In genomic region chr2:116066057-116066941, GRCm38 (mm10) we compare ENCODE assay signal across 8 mouse cellular contexts. TPM values are rescaled to one million over a fixed set of nuclear protein-coding genes. Genes with fewer than 3 reads are reported as not detected.
DNase-seq lines count a peak whose midpoint lies in the region; ATAC-seq and TF ChIP-seq lines count a peak whose summit lies in the region.

No protein-coding gene starts in this region.

- no peak for TF ChIP-seq CTCF in thymus, adult 2 months (IDR thresholded peaks at IDR 0.05; ENCODE audit: borderline replicate concordance, control insufficient read depth, extremely low read depth, insufficient read depth, low read length, poor library complexity)
- TF ChIP-seq CTCF in olfactory bulb, adult 2 months (IDR thresholded peaks at IDR 0.05; ENCODE audit: insufficient read depth, low read depth, low read length) = no peak

- WGBS in thymus, adult 2 months = 2% methylated on average over 36 of the region's 36 CpGs
- WGBS in hindbrain, embryonic 12.5 days = 0% methylated on average over 33 of the region's 36 CpGs
- WGBS in liver, embryonic 13.5 days (ENCODE audit: insufficient replicate concordance) = under 1% methylated on average over 36 of the region's 36 CpGs
- under 1% methylated on average over 36 of the region's 36 CpGs for WGBS in olfactory bulb, adult 2 months

- peak; percentile 30 for ATAC-seq in hindbrain, embryonic 12.5 days (ENCODE audit: low FRiP score)
- ATAC-seq in liver, embryonic 13.5 days (ENCODE audit: low read depth) = 0 out of 2 replicates have a peak, but pooled peaks have one; percentile 9

- H3K4me2 ChIP-seq in hindbrain, embryonic 12.5 days (replicated peaks) = peak overlapping the region; percentile 69
- peak overlapping the region; percentile 64 for H3K4me2 ChIP-seq in liver, embryonic 13.5 days

- no peaks in the 10 kb centered on the region for H3K9me3 ChIP-seq in hindbrain, embryonic 12.5 days (replicated peaks)
- H3K9me3 ChIP-seq in liver, embryonic 13.5 days (replicated peaks) = no peaks in the 10 kb centered on the region

- H3K27ac ChIP-seq in thymus, adult 2 months (ENCODE audit: control insufficient read depth, insufficient read depth, low read length) = peak overlapping the region; percentile 23; the same call in 1 of the 2 replicates
- H3K27ac ChIP-seq in hindbrain, embryonic 12.5 days = peak overlapping the region; percentile 98
- peak overlapping the region; percentile 64 for H3K27ac ChIP-seq in liver, embryonic 13.5 days
- peak overlapping the region; percentile 94 for H3K27ac ChIP-seq in olfactory bulb, adult 2 months (ENCODE audit: insufficient read depth, low read depth, low read length)

- peak overlapping the region; percentile 97 for H3K9ac ChIP-seq in hindbrain, embryonic 12.5 days
- H3K9ac ChIP-seq in liver, embryonic 13.5 days = peak overlapping the region; percentile 47

- no peaks in the 10 kb centered on the region for H3K36me3 ChIP-seq in thymus, adult 2 months (ENCODE audit: control insufficient read depth, insufficient read depth, low read length)
- H3K36me3 ChIP-seq in hindbrain, embryonic 12.5 days = no peaks in the 10 kb centered on the region
- no peaks in the 10 kb centered on the region for H3K36me3 ChIP-seq in liver, embryonic 13.5 days

- H3K4me1 ChIP-seq in thymus, adult 2 months (replicated peaks; ENCODE audit: control insufficient read depth, insufficient read depth, low read length) = no peaks in the 10 kb centered on the region
- H3K4me1 ChIP-seq in hindbrain, embryonic 12.5 days = peaks cover 8% of the 10 kb centered on the region; the same call in 1 of the 2 replicates
- H3K4me1 ChIP-seq in liver, embryonic 13.5 days (replicated peaks) = peaks cover 4% of the 10 kb centered on the region; the same call in 1 of the 2 replicates
- H3K4me1 ChIP-seq in olfactory bulb, adult 2 months (ENCODE audit: control insufficient read depth, insufficient read depth, low read length) = no peaks in the 10 kb centered on the region

- H3K27me3 ChIP-seq in thymus, adult 2 months (ENCODE audit: control insufficient read depth, insufficient read depth, low read length) = peaks cover 20% of the 10 kb centered on the region; the same call in 1 of the 2 replicates
- H3K27me3 ChIP-seq in hindbrain, embryonic 12.5 days = peaks cover 6% of the 10 kb centered on the region; the same call in 1 of the 2 replicates
- H3K27me3 ChIP-seq in liver, embryonic 13.5 days = peaks cover 99% of the 10 kb centered on the region

- H3K4me3 ChIP-seq in thymus, adult 2 months (ENCODE audit: control insufficient read depth, insufficient read depth, low read length) = peak overlapping the region; percentile 19; the same call in 1 of the 2 replicates
- peak overlapping the region; percentile 69 for H3K4me3 ChIP-seq in hindbrain, embryonic 12.5 days
- H3K4me3 ChIP-seq in liver, embryonic 13.5 days (replicated peaks) = peak overlapping the region; percentile 59
- H3K4me3 ChIP-seq in olfactory bulb, adult 2 months (ENCODE audit: insufficient read depth, low read depth, low read length) = peak overlapping the region; percentile 81

- TF ChIP-seq POLR2A in thymus, adult 2 months (IDR thresholded peaks at IDR 0.05; ENCODE audit: control insufficient read depth, extremely low read depth, insufficient read depth, low read length, poor library complexity) = no peak
- no peak for TF ChIP-seq POLR2A in olfactory bulb, adult 2 months (IDR thresholded peaks at IDR 0.05; ENCODE audit: insufficient read depth, low read depth, low read length)

- DNase-seq in adrenal gland, postnatal 10 days = peak; percentile 65
- DNase-seq in adrenal gland, adult 18-20 months (ENCODE audit: low spot score in 2 of 2) = no peak
- DNase-seq in thymus, adult 2 months = no peak
- no peak for DNase-seq in thymus, postnatal 4 days
- DNase-seq in liver, embryonic 13.5 days = no peak
- DNase-seq in cerebellum, adult 11 months = no peak

RNA-seq across cellular contexts. Expression of gene Meis2, which starts 0.7 kb away (rescaled TPM):
- total RNA-seq in adrenal gland, postnatal 10 days (2021) = 100 to 1,000 TPM in 1 of 2 experiments, 10 to 100 TPM in 1; 93.8 to 104 TPM
- 100 to 1,000 TPM; 216 to 279 TPM for total RNA-seq in adrenal gland, adult 18-20 months (2021)
- polyA plus RNA-seq in thymus, adult 2 months (2012; rRNA removed) = 8.8 and 10.5 TPM in 2 replicates
- 130 and 155 TPM in 2 replicates for polyA plus RNA-seq in hindbrain, embryonic 12.5 days (2016; fragmentation: Nextera tagmentation; extraction: Ambion mirVana)
- polyA plus RNA-seq in liver, embryonic 13.5 days (2015; fragmentation: Nextera tagmentation; extraction: Ambion mirVana) = 2.1 and 2.6 TPM in 2 replicates
- 180 and 356 TPM in 2 replicates for polyA plus RNA-seq in olfactory bulb, adult 2 months (2012; ENCODE audit: insufficient read depth, insufficient read length, low replicate concordance, missing spikeins)

Comparison
In these comparisons a context has a peak if more than half of its experiments do, and no peak if none do; other contexts are left out.
1. H3K27ac ChIP-seq: peak in every context shown above with its lines; median percentile 98 in hindbrain, embryonic 12.5 days; 94 in olfactory bulb, adult 2 months; 64 in liver, embryonic 13.5 days; 23 in thymus, adult 2 months.
2. H3K4me3 ChIP-seq: peak in every context shown above with its lines; median percentile 81 in olfactory bulb, adult 2 months; 69 in hindbrain, embryonic 12.5 days; 59 in liver, embryonic 13.5 days; 19 in thymus, adult 2 months.
3. RNA of gene Meis2, which starts 0.7 kb away (polyA plus RNA-seq): 180 to 356 TPM in olfactory bulb, adult 2 months and 130 to 155 TPM in hindbrain, embryonic 12.5 days; 8.8 to 10.5 TPM in thymus, adult 2 months and 2.1 to 2.6 TPM in liver, embryonic 13.5 days; every median in the first group is over 10 times any median in the second.